Mouse (Mus musculus): ENCODE measurements around the gene Map10.

DNA sequence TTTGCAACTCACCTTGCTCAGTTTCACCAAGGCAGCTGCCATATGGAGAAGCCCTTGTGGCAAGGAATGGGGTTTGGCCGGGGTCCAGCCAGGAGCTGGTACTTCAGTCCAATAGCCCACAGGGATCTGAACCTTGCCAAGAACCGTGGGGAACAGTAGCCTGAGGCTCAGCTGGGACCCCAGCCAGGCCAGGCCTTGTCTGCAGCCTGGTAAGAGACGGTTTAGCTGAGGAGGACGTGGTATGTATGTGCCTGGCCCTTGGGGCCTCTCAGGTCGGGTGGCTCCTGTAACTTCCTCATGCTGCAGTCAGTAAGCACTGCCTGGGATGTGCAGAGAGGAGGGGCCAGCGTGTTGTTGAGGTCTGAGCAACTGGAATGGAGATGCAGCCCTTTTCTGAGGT is 27.8 kb upstream of the Map10 start:
- TF ChIP-seq CTCF (conservative IDR thresholded peaks at IDR 0.05; ENCODE audit: insufficient read depth, insufficient read length, low read depth, low read length) (no peak), POLR2A (IDR thresholded peaks at IDR 0.05; ENCODE audit: low read depth, low read length) (no peak)

Measured in kidney, adult 2 months (tissue).